Mouse (Mus musculus) limb, embryonic 13.5 days (tissue): ENCODE results near the gene Tenm2. TPM values are rescaled to one million over a fixed set of nuclear protein-coding genes. Genes with fewer than 3 reads are reported as not detected.

Experiments used
- ATAC-seq: fragments of 200-750 bp; cut with Nextera tagmentation; 2 replicates; pipeline ENCODE4 v1.8.0; 2017; ENCODE audit warnings: low read depth, moderate number of reproducible peaks, moderate TSS enrichment; ENCODE audit not compliant: low FRiP score
- H3K27ac ChIP-seq: fragments of 300-500 bp; sonication (generic); 2 replicates; pipeline ENCODE4 v1.5.1; 2015; ENCODE audit warnings: inconsistent platforms, mild to moderate bottlenecking, moderate library complexity
- H3K27me3 ChIP-seq: fragments of 300-500 bp; sonication (generic); 2 replicates; pipeline ENCODE4 v1.6.1; 2015; ENCODE audit warnings: mild to moderate bottlenecking, inconsistent platforms
- H3K36me3 ChIP-seq: fragments of 300-500 bp; sonication (generic); 2 replicates; pipeline ENCODE4 v1.6.1; 2015; ENCODE audit warnings: inconsistent platforms, mild to moderate bottlenecking, moderate library complexity
- H3K4me1 ChIP-seq: fragments of 300-500 bp; sonication (generic); 2 replicates; pipeline ENCODE4 v1.6.1; 2015; ENCODE audit warnings: inconsistent platforms
- H3K4me2 ChIP-seq: fragments of 300-500 bp; sonication (generic); replicated peaks from 2 replicates; pipeline ENCODE4 v1.6.1; 2015; ENCODE audit warnings: inconsistent platforms, mild to moderate bottlenecking, moderate library complexity
- H3K4me3 ChIP-seq: fragments of 300-500 bp; sonication (generic); 2 replicates; pipeline ENCODE4 v1.5.1; 2015; ENCODE audit warnings: moderate library complexity, mild to moderate bottlenecking, inconsistent platforms
- H3K9ac ChIP-seq: fragments of 300-500 bp; sonication (generic); 2 replicates; pipeline ENCODE4 v1.6.1; 2015; ENCODE audit warnings: mild to moderate bottlenecking, inconsistent platforms
- H3K9me3 ChIP-seq: fragments of 300-500 bp; sonication (generic); 2 replicates; pipeline ENCODE4 v1.6.1; 2016; ENCODE audit warnings: inconsistent platforms
- WGBS: fragments of 180-500 bp; shearing (Covaris S2); methylation state at CpG from one replicate; pipeline ENCODE4 v1.1.7; 2015; 5-methylcytosine and 5-hydroxymethylcytosine counted together
- polyA plus RNA-seq: library from polyadenylated mRNA; unstranded; fragments of >200 nt; fragmentation: Nextera tagmentation; extraction: Ambion mirVana; gene quantifications from 2 replicates; pipeline ENCODE4 v1.2.1, GENCODE M21; 2015

Tenm2 gene
- polyA plus RNA-seq, 1 experiment from 2014 or later = 6.4 TPM

DNA sequence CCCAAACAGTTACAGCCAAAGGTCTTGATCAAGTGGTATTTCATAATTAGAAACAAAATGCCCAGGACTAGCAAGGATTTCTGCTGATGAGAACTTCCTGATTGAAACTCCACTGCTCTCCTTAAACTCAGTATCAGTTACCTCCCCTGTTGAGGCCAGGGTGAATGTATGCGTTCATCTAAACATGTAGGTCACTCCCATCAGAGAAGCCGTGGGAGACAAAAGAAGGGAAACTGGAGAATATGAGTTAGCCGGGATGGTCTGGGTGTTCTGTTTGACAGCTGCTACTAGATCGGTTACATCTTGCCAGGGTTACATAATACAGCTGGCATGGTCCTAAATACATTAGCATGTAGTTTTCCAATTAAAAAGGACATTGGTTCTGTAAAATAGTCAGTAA lies 362.8 kb downstream of the Tenm2 start:
- no peak overlapping the region for H3K4me2 ChIP-seq
- H3K9ac ChIP-seq = no peak overlapping the region
- no peaks in the 10 kb centered on the region for H3K4me1 ChIP-seq
- H3K36me3 ChIP-seq = no peaks in the 10 kb centered on the region
- ATAC-seq = no peak
- no peak overlapping the region for H3K27ac ChIP-seq
- H3K9me3 ChIP-seq = no peaks in the 10 kb centered on the region
- no peak overlapping the region for H3K4me3 ChIP-seq
- H3K27me3 ChIP-seq = no peaks in the 10 kb centered on the region
- 67% methylated on average over 4 of the region's 4 CpGs for WGBS

DNA sequence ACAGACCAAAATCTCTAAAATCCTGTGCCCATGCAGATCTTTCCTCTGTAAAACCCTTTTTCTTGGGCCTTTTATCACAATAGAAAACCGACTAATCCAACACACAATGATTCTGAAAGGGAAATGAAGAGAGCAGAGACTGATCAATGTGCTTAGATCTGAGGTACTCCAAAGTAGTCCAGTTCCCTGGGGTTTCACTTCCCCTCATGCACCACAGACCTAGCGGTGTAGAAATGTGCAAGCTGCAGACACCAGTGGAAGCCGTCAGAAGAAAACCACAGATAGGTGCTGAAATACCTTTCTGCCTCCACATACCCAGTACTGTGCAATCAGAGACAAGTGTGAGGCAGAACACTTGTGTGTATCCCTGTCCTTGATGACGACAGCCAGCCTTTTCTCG lies 365.2 kb downstream of the Tenm2 start:
- no peak for ATAC-seq
- Histone ChIP-seq H3K4me1 (no peaks in the 10 kb centered on the region), H3K4me2 (no peak overlapping the region), H3K9me3 (no peaks in the 10 kb centered on the region), H3K27ac (no peak overlapping the region), H3K27me3 (no peaks in the 10 kb centered on the region), H3K4me3 (no peak overlapping the region), H3K36me3 (no peaks in the 10 kb centered on the region), H3K9ac (no peak overlapping the region)
- 86% methylated on average over 5 of the region's 5 CpGs for WGBS

DNA sequence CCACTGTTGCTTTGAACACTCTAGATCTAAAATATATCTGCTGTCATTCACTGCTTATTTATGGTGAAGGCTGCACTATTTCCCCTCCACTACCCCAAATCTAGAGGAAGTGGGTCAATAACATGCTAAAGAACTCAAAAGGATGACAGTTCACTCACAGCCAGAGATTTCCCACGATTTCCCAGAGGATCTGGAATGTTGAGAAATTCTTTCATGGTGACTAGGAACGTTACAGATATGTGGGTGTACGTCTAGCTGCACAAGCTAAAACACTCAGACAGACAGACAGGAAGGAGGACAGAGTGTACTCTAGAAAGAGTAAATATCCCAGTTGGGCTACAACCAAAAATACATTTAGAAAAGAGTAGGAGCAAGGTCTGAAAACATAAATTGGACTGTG lies 384.1 kb downstream of the Tenm2 start:
- no peaks in the 10 kb centered on the region for H3K36me3 ChIP-seq
- WGBS = 59% methylated on average over 3 of the region's 3 CpGs
- no peak overlapping the region for H3K9ac ChIP-seq
- no peak overlapping the region for H3K4me3 ChIP-seq
- no peaks in the 10 kb centered on the region for H3K9me3 ChIP-seq
- ATAC-seq = no peak
- no peaks in the 10 kb centered on the region for H3K27me3 ChIP-seq
- H3K27ac ChIP-seq = no peak overlapping the region
- H3K4me1 ChIP-seq = no peaks in the 10 kb centered on the region
- H3K4me2 ChIP-seq = no peak overlapping the region

DNA sequence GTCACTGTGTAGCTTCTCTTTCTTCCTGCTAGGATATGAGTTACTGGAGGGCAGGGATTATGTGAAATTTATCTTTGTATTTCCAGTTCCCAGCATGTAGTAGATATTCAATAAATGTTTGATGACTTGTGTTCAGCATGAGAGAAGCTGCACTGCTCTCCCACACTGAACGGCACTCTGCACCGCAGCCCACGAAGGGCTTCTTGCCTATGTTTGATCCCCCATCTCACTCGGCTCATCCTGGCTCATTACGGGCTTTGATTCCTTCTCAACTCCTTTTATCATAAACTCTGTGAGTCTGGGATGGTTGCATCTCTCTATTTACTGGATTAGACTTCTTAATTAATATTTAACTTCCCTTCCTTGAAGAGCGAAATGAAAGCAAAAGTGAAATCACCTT lies 388.3 kb downstream of the Tenm2 start:
- no peaks in the 10 kb centered on the region for H3K4me1 ChIP-seq

DNA sequence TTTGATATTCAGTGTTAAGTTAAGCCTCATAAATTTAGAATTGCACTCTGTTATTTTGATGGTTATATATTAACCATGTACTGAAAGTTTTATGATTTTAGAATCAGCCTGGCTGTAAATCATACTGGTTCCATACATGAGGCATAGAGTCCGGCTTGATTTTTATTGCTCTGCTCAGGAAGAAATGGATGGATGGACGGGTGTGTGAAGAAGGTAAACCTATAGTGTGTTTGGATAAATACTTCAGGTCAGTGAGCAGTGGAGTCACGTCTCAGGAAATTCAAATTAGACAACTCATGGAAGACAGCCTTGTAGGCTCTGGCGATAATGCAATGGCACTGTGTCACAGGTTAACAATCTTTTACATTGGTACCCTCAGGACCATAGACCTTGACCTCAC lies 402.9 kb downstream of the Tenm2 start:
- Histone ChIP-seq H3K4me2 (no peak overlapping the region), H3K4me3 (no peak overlapping the region), H3K9ac (no peak overlapping the region), H3K36me3 (no peaks in the 10 kb centered on the region), H3K9me3 (no peaks in the 10 kb centered on the region), H3K4me1 (no peaks in the 10 kb centered on the region), H3K27ac (no peak overlapping the region), H3K27me3 (no peaks in the 10 kb centered on the region)
- 44% methylated on average over 4 of the region's 4 CpGs for WGBS
- no peak for ATAC-seq

More for the DNA sequence above, 388.3 kb downstream of the Tenm2 start:
- Histone ChIP-seq H3K27me3 (no peaks in the 10 kb centered on the region), H3K4me2 (no peak overlapping the region), H3K36me3 (no peaks in the 10 kb centered on the region), H3K27ac (no peak overlapping the region), H3K9me3 (no peaks in the 10 kb centered on the region), H3K4me3 (no peak overlapping the region), H3K9ac (no peak overlapping the region)
- ATAC-seq = no peak
- WGBS = 89% methylated on average over 6 of the region's 6 CpGs

DNA sequence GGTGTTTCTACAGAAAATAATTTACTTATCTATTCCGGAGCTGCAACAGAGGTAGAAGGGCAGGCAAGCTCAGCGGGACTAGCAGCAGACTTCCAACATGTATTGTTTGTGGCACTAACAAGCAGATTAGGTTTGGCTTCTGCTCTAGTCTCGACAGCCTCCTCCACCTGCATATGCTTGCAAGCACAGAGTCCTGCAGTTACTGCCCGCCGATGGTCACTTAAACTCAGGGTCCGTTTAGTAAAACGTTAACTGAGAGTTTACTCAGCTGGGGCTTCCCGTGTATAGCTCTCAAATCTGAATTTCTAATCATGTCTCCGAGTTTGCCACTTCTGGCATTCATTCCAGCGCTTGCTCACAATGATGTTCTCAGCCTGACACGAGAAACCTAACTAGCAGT lies 404.3 kb downstream of the Tenm2 start:
- H3K36me3 ChIP-seq = no peaks in the 10 kb centered on the region
- H3K4me2 ChIP-seq = no peak overlapping the region
- no peak overlapping the region for H3K27ac ChIP-seq
- H3K4me1 ChIP-seq = no peaks in the 10 kb centered on the region
- no peak overlapping the region for H3K4me3 ChIP-seq
- no peak for ATAC-seq
- no peaks in the 10 kb centered on the region for H3K27me3 ChIP-seq
- no peak overlapping the region for H3K9ac ChIP-seq
- H3K9me3 ChIP-seq = no peaks in the 10 kb centered on the region
- 69% methylated on average over 11 of the region's 11 CpGs for WGBS

DNA sequence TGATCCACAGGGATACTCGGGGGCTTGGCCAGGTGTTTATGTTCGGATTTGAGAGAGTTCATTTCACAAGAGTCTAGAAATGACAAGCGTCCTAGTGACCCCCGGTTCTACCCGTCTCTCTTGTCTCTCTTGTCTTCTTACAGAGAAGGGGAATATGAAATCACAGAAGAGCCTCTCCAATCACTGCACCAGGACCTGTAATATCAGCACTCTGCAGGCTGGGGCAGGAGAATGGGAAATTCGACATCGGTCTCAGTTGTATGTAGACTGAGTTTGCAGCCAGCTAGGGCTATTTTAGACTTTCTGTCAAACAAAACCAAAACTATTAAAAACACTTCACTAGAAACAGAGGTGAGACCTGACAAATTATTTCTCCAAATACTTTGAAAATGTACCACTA lies 411.1 kb downstream of the Tenm2 start:
- no peak overlapping the region for H3K4me3 ChIP-seq
- ATAC-seq = no peak
- H3K4me1 ChIP-seq = 0 out of 2 replicates have a peak, but pooled peaks cover 6% of the 10 kb centered on the region
- H3K4me2 ChIP-seq = no peak overlapping the region
- H3K36me3 ChIP-seq = no peaks in the 10 kb centered on the region
- no peaks in the 10 kb centered on the region for H3K27me3 ChIP-seq
- 32% methylated on average over 7 of the region's 7 CpGs for WGBS
- H3K27ac ChIP-seq = no peak overlapping the region
- H3K9me3 ChIP-seq = no peaks in the 10 kb centered on the region
- H3K9ac ChIP-seq = no peak overlapping the region

DNA sequence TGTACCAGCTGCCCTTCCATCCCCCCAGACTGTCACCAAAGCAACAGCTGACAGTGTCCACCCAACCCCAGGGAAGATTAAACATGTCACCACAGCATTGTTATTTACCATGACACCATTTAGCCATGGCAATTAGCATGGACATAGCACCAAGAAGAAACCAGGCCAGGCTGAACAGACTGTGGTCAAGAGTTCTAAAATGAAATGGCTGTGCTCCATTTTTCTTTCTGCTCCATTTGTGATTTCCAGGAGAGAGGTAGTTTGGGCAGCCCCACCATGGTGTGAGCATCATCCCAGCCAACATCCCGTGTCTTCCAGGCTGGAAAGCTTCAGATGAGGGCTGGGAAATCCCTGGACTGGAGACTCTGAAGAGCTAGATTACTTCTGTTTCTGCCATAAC lies 431.1 kb downstream of the Tenm2 start:
- Histone ChIP-seq H3K9me3 (no peaks in the 10 kb centered on the region), H3K4me3 (no peak overlapping the region), H3K27ac (no peak overlapping the region), H3K4me2 (no peak overlapping the region), H3K27me3 (no peaks in the 10 kb centered on the region), H3K36me3 (no peaks in the 10 kb centered on the region), H3K4me1 (peaks cover 12% of the 10 kb centered on the region), H3K9ac (no peak overlapping the region)
- no peak for ATAC-seq
- 77% methylated on average over 1 of the region's 1 CpGs for WGBS

DNA sequence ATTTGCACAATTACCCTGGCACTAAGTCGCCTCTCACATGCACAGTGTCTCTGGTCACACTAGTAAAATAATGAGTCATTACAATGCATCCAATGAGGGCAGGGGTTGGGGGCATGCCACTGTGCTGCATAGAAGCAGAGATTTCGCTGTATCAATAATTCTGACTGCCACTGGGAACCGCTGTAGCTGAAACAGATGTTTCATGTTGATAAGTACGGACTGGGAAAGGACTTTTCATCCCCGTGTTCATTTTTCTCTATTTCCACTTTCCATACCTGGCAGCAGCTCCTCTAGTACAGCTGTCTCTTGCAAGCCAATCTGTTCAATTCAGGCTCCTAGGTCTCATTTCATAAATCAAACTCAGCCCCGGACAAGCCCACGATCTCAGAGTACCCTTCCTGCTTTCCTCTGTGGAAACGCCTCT lies 433.5 kb downstream of the Tenm2 start:
- Histone ChIP-seq H3K9me3 (no peaks in the 10 kb centered on the region), H3K27me3 (no peaks in the 10 kb centered on the region), H3K4me3 (no peak overlapping the region), H3K9ac (no peak overlapping the region), H3K36me3 (no peaks in the 10 kb centered on the region), H3K27ac (no peak overlapping the region), H3K4me2 (peak overlapping the region; percentile 43), H3K4me1 (peaks cover 17% of the 10 kb centered on the region)
- WGBS = 28% methylated on average over 8 of the region's 8 CpGs
- no peak; the same call in 1 of the 2 replicates for ATAC-seq

DNA sequence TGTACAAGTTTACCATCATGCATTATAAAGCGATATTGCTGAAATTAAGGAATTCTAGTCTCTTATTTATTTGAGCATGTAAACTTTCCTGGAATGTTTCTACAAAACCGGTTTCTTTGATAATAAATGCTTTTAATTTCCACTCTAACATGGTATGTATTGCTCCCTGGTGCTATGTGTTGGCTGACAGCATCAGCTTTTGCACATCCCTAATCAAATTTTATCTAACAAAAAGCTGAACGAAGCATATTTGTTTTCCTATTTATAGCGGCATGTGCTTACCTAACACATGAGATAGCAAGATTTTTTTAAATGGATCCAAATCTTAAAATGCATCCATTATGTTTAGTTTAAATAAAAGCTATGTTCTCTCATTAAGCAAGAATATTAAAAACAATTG lies 434.1 kb downstream of the Tenm2 start:
- no peak for ATAC-seq
- H3K27me3 ChIP-seq = no peaks in the 10 kb centered on the region
- H3K27ac ChIP-seq = no peak overlapping the region
- no peak overlapping the region for H3K4me2 ChIP-seq
- H3K4me3 ChIP-seq = no peak overlapping the region
- H3K9me3 ChIP-seq = no peaks in the 10 kb centered on the region
- WGBS = 78% methylated on average over 4 of the region's 4 CpGs
- no peak overlapping the region for H3K9ac ChIP-seq
- H3K4me1 ChIP-seq = peaks cover 17% of the 10 kb centered on the region
- H3K36me3 ChIP-seq = no peaks in the 10 kb centered on the region

DNA sequence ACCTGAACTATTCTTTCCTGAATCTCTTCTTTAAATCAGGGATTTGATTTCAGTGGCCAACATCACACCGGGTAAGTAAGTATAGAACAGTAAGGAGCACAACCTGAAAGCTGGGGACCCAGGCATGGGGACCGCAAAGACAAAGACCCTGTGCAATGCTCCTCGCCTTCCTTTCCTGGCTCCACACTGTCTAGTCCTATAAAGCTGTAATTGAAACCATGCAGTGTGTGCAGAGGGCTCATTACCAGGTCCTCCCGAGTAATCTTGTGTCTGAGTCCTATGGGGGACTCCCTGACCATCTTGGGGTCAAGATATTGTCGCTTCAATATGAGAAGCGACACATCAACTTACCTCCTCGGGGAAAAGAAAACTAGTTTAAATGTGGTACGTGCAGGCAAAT lies 436.4 kb downstream of the Tenm2 start:
- WGBS = 22% methylated on average over 8 of the region's 8 CpGs
- H3K4me1 ChIP-seq = peaks cover 17% of the 10 kb centered on the region
- 0 out of 2 replicates have a peak overlapping the region, but pooled peaks have one; percentile 14 for H3K4me2 ChIP-seq
- no peak overlapping the region for H3K27ac ChIP-seq
- no peaks in the 10 kb centered on the region for H3K9me3 ChIP-seq
- no peak overlapping the region for H3K9ac ChIP-seq
- no peak overlapping the region for H3K4me3 ChIP-seq
- ATAC-seq = 0 out of 2 replicates have a peak, but pooled peaks have one; percentile 64
- no peaks in the 10 kb centered on the region for H3K36me3 ChIP-seq
- no peaks in the 10 kb centered on the region for H3K27me3 ChIP-seq

DNA sequence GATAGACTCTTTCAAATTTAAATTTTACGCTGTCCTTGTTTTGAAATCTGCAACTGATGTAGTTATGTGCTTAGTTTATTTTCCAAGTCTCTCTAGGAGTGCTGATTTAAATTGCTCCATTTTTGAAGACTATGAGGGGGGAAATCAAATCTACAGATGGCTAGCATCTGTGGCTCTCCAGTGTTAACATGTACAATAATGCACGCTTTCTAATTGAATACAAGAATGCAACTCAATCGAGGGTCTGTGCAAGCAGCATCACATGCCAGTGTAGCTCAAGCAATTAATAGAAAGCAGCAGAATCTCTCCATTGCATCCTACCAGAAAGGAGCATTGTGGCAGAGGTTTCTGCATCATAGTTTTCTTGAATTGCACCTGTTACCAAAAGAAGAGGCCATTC lies 477.8 kb downstream of the Tenm2 start:
- ATAC-seq = no peak
- WGBS = 71% methylated on average over 3 of the region's 3 CpGs

DNA sequence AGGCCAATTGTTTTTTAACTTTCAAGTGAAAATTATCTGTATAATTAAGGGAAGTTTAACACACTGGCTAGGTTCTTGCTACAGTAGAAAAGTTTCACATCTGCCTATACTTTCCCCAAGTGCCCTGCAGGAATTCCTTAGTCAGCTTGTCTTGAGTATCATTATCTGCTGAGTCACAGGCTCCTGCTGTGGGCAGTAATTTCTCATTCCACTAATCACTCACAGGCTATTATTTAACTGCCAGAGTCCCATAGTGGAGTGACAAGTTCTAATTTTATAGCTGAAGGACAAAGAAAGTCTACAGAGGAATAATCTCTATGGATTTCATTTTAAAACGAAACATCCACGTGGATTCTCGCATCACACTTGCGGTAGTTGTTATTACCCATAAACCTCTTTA lies 489.5 kb downstream of the Tenm2 start:
- Histone ChIP-seq H3K9me3 (no peaks in the 10 kb centered on the region), H3K27ac (no peak overlapping the region), H3K36me3 (no peaks in the 10 kb centered on the region), H3K4me3 (no peak overlapping the region), H3K4me2 (no peak overlapping the region), H3K27me3 (no peaks in the 10 kb centered on the region), H3K4me1 (no peaks in the 10 kb centered on the region), H3K9ac (no peak overlapping the region)
- ATAC-seq = no peak
- WGBS = 74% methylated on average over 4 of the region's 4 CpGs

More for the DNA sequence above, 477.8 kb downstream of the Tenm2 start:
- H3K9me3 ChIP-seq = no peaks in the 10 kb centered on the region
- no peak overlapping the region for H3K9ac ChIP-seq
- H3K27me3 ChIP-seq = no peaks in the 10 kb centered on the region
- H3K4me3 ChIP-seq = no peak overlapping the region
- no peak overlapping the region for H3K4me2 ChIP-seq
- no peak overlapping the region for H3K27ac ChIP-seq
- H3K4me1 ChIP-seq = no peaks in the 10 kb centered on the region
- H3K36me3 ChIP-seq = no peaks in the 10 kb centered on the region
